8 mouse cellular contexts compared by ENCODE assay signal in the genomic region with DNA sequence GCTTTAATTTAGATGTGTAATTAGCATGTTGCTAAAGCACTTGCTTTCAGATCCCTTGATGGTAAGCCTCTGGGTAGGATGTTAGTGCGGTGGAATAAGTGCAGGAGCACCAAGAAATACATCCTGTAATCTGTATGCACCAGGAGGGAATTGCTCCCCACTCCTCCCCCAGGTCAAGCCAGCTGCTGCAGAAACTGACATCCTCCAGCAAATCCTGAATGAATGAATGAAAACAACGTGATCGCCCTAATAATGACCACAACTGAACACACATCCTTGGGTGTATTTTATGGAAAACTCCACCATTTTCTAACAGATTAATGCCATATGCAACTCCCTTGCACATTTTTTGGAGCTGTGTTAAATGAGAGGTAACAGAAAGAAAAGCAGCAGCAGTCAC. TPM values are rescaled to one million over a fixed set of nuclear protein-coding genes. Genes with fewer than 3 reads are reported as not detected.
DNase-seq lines count a peak whose midpoint lies in the region; ATAC-seq and TF ChIP-seq lines count a peak whose summit lies in the region.

No protein-coding gene starts in this region.

- H3K79me2 ChIP-seq in heart, adult 2 months (replicated peaks; ENCODE audit: control insufficient read depth, insufficient read depth, low read length) = peaks cover 2% of the 10 kb centered on the region; the same call in 1 of the 2 replicates

- intact Hi-C loops in heart, adult 2 months (cut with DNase I) = loop anchor here (5.0 kb wide), 1 partner anchor 239 kb away; no protein-coding TSS in a partner anchor

- ATAC-seq in midbrain, embryonic 15.5 days (replicated peaks) = no peak
- ATAC-seq in monocyte, adult 5-6 weeks (replicated peaks; ENCODE audit: insufficient number of reproducible peaks, low FRiP score, low TSS enrichment, poor library complexity, severe bottlenecking) = no peak

- H3K27me3 ChIP-seq in heart, adult 2 months (ENCODE audit: control insufficient read depth, insufficient read depth, low read length) = no peaks in the 10 kb centered on the region
- no peaks in the 10 kb centered on the region for H3K27me3 ChIP-seq in hindbrain, embryonic 10.5 days (ENCODE audit: insufficient read depth, poor library complexity, severe bottlenecking)
- no peaks in the 10 kb centered on the region for H3K27me3 ChIP-seq in midbrain, embryonic 15.5 days (replicated peaks)

- H3K36me3 ChIP-seq in heart, adult 2 months (ENCODE audit: control insufficient read depth, insufficient read depth, low read length) = peaks cover 7% of the 10 kb centered on the region
- H3K36me3 ChIP-seq in hindbrain, embryonic 10.5 days = no peaks in the 10 kb centered on the region
- no peaks in the 10 kb centered on the region for H3K36me3 ChIP-seq in midbrain, embryonic 15.5 days (replicated peaks)

- H3K4me3 ChIP-seq in heart, adult 2 months = peak overlapping the region; percentile 62; the same call in 1 of the 2 replicates
- H3K4me3 ChIP-seq in hindbrain, embryonic 10.5 days = peak overlapping the region; percentile 94
- H3K4me3 ChIP-seq in midbrain, embryonic 15.5 days = peak overlapping the region; percentile 91

- H3K9ac ChIP-seq in heart, adult 2 months (ENCODE audit: low read depth, low read length) = no peak overlapping the region
- H3K9ac ChIP-seq in midbrain, embryonic 15.5 days = peak overlapping the region; percentile 92

- peaks cover 2% of the 10 kb centered on the region for H3K4me1 ChIP-seq in heart, adult 2 months (ENCODE audit: control insufficient read depth, insufficient read depth, low read length)
- peaks cover 31% of the 10 kb centered on the region for H3K4me1 ChIP-seq in hindbrain, embryonic 10.5 days (replicated peaks)
- peaks cover 31% of the 10 kb centered on the region for H3K4me1 ChIP-seq in midbrain, embryonic 15.5 days

- 32% methylated on average over 3 of the region's 3 CpGs for WGBS in heart, adult 2 months
- 26% methylated on average over 3 of the region's 3 CpGs for WGBS in hindbrain, embryonic 10.5 days
- WGBS in midbrain, embryonic 15.5 days = 8% methylated on average over 3 of the region's 3 CpGs

- no peak for TF ChIP-seq EP300 in heart, adult 2 months (IDR thresholded peaks at IDR 0.05; ENCODE audit: insufficient read depth, low read depth, low read length)

- no peak for TF ChIP-seq POLR2A in heart, adult 2 months (IDR thresholded peaks at IDR 0.05; ENCODE audit: insufficient read depth, low read depth, low read length)
- TF ChIP-seq POLR2A in brain, embryonic 14.5 days (IDR thresholded peaks at IDR 0.05; ENCODE audit: borderline replicate concordance, extremely low read depth, insufficient read depth, insufficient read length, poor library complexity, severe bottlenecking) = no peak

- no peak for DNase-seq in heart, adult 2 months
- DNase-seq in heart, postnatal 4 days = no peak
- peak; percentile 70 for DNase-seq in brain, embryonic 14.5 days (ENCODE audit: low read depth)
- peak; percentile 7 for DNase-seq in hindbrain, embryonic 10.5 days (ENCODE audit: low spot score)
- no peak for DNase-seq in right cerebral cortex, postnatal 10 days (ENCODE audit: low spot score in 2 of 2)
- no peak for DNase-seq in spleen, adult 18-20 months

- no peak for TF ChIP-seq CTCF in heart, adult 2 months (IDR thresholded peaks at IDR 0.05)
- no peak for TF ChIP-seq CTCF in brain, embryonic 14.5 days (IDR thresholded peaks at IDR 0.05; ENCODE audit: borderline replicate concordance, extremely low read depth, insufficient read depth, insufficient read length)

- H3K27ac ChIP-seq in heart, adult 2 months = no peak overlapping the region
- H3K27ac ChIP-seq in hindbrain, embryonic 10.5 days = peak overlapping the region; percentile 98
- peak overlapping the region; percentile 99 for H3K27ac ChIP-seq in midbrain, embryonic 15.5 days

- H3K4me2 ChIP-seq in midbrain, embryonic 15.5 days = peak overlapping the region; percentile 80

- H3K9me3 ChIP-seq in hindbrain, embryonic 10.5 days = no peaks in the 10 kb centered on the region
- H3K9me3 ChIP-seq in midbrain, embryonic 15.5 days = no peaks in the 10 kb centered on the region

RNA-seq across cellular contexts. Expression of a gene that starts 2.0 kb away (rescaled TPM):
- 10 to 100 TPM in 1 of 2 experiments, 1 to 10 TPM in 1; 9.0 to 10.7 TPM for total RNA-seq in heart, adult 2 months (2021)
- polyA plus RNA-seq in heart, adult 2 months (2012; rRNA removed) = 1.7 and 3.2 TPM in 2 replicates
- total RNA-seq in heart, postnatal 4 days (2021) = 10 to 100 TPM; 15.4 to 16.7 TPM
- polyA plus RNA-seq in brain, embryonic 14.5 days (2012; rRNA removed) = 16.5 and 19.0 TPM in 2 replicates
- polyA plus RNA-seq in hindbrain, embryonic 10.5 days (2016; fragmentation: Nextera tagmentation; extraction: Ambion mirVana) = 9.3 and 9.5 TPM in 2 replicates
- 7.6 and 8.6 TPM in 2 replicates for polyA plus RNA-seq in midbrain, embryonic 15.5 days (2015; fragmentation: Nextera tagmentation; extraction: Ambion mirVana)
- total RNA-seq in monocyte, adult 5-6 weeks (2017) = 15.1 to 25.3 TPM (median 19.9 TPM) in 3 replicates

Comparison
In these comparisons a context has a peak if more than half of its experiments do, and no peak if none do; other contexts are left out.
1. DNase-seq: peak in brain, embryonic 14.5 days (single experiment) and hindbrain, embryonic 10.5 days (single experiment); none in heart, adult 2 months (0 of 2), heart, postnatal 4 days (single experiment), right cerebral cortex, postnatal 10 days (0 of 2) and spleen, adult 18-20 months (0 of 2).
2. Peak in every context shown above with its lines, with median percentiles within 50 percentile points of each other: H3K4me3 ChIP-seq.